In the genomic region with DNA sequence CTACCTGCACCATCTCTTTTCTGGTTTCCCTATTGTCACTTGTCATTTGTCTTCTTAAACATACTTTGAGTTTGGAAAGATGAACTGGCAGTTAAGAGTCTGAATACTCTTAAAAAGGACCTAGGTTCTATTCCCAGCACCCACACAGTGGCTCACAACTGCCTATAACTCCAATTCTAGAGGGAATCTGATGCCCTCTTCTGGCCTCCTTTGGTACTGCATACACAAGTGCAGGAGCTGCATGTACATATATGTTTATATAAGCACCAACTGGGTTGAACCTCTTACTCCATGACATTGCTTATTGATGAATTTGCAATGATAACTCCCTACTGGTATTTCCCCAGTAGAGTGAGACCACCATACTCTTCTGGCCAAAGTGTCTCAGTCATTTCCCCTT, we compare ENCODE assay signal across 21 mouse cellular contexts.
DNase-seq lines count a peak whose midpoint lies in the region; ATAC-seq and TF ChIP-seq lines count a peak whose summit lies in the region.
"Had no signal": no experiment of that assay in that cellular context is flagged by ENCODE, and none has a peak within 500 bp of the region (broad histone marks: within the 10 kb centered on the region; RNA-seq: fewer than 3 reads in every experiment).

No protein-coding gene starts in this region.

- peak; percentile 57 for TF ChIP-seq CTCF in heart, adult 2 months (IDR thresholded peaks at IDR 0.05)
- peak; percentile 38 for TF ChIP-seq CTCF in liver, postnatal 0 days (IDR thresholded peaks at IDR 0.05; ENCODE audit: low read depth)

- no peaks in the 10 kb centered on the region for H3K36me3 ChIP-seq in heart, adult 2 months (ENCODE audit: control insufficient read depth, insufficient read depth, low read length)
- no peaks in the 10 kb centered on the region for H3K36me3 ChIP-seq in liver, postnatal 0 days (replicated peaks; ENCODE audit: insufficient read depth, low read length)
- no peaks in the 10 kb centered on the region for H3K36me3 ChIP-seq in embryonic facial prominence, embryonic 10.5 days (replicated peaks)
- H3K36me3 ChIP-seq: G1E; midbrain, embryonic 10.5 days; neural tube, embryonic 13.5 days had no signal

- no peaks in the 10 kb centered on the region for H3K27me3 ChIP-seq in heart, adult 2 months (ENCODE audit: control insufficient read depth, insufficient read depth, low read length)
- no peaks in the 10 kb centered on the region for H3K27me3 ChIP-seq in liver, postnatal 0 days (ENCODE audit: insufficient read depth, low read length)
- H3K27me3 ChIP-seq in embryonic facial prominence, embryonic 10.5 days (replicated peaks; ENCODE audit: low read depth, poor library complexity, severe bottlenecking) = no peaks in the 10 kb centered on the region
- H3K27me3 ChIP-seq: neural tube, embryonic 13.5 days had no signal

- TF ChIP-seq POLR2A in heart, adult 2 months (IDR thresholded peaks at IDR 0.05; ENCODE audit: insufficient read depth, low read depth, low read length) = no peak

- H3K9me3 ChIP-seq in liver, postnatal 0 days (ENCODE audit: low read length) = no peaks in the 10 kb centered on the region
- peaks cover 3% of the 10 kb centered on the region; the same call in 1 of the 2 replicates for H3K9me3 ChIP-seq in embryonic facial prominence, embryonic 10.5 days

- no peak for TF ChIP-seq EP300 in heart, adult 2 months (IDR thresholded peaks at IDR 0.05; ENCODE audit: insufficient read depth, low read depth, low read length)
- TF ChIP-seq EP300 in liver, postnatal 0 days (IDR thresholded peaks at IDR 0.05; ENCODE audit: low read depth) = no peak

- DNase-seq in heart, adult 2 months = no peak
- DNase-seq in heart, postnatal 14 days = no peak
- no peak for DNase-seq in liver, postnatal 0 days
- DNase-seq in liver = no peak
- peak; percentile 5 to 11 for DNase-seq in B cell, adult 2 months
- DNase-seq in R1 (ENCODE audit: low read depth, low spot score) = peak; percentile 61
- no peak for DNase-seq in cerebellum, adult 9-11 months
- no peak for DNase-seq in embryonic facial prominence, embryonic 10.5 days (ENCODE audit: low spot score)
- DNase-seq: adrenal gland, postnatal 14 days; cerebellum, adult 8-10 months; gastrocnemius, postnatal 10 days; heart, postnatal 36 days; kidney, adult 2 months; kidney, postnatal 36 days; left cerebral cortex, postnatal 4 days; right cerebral cortex, postnatal 25 days had no signal

- H3K9ac ChIP-seq in heart, adult 2 months (ENCODE audit: low read depth, low read length) = no peak overlapping the region
- H3K9ac ChIP-seq in liver, postnatal 0 days (replicated peaks) = no peak overlapping the region
- H3K9ac ChIP-seq: neural tube, embryonic 13.5 days had no signal

- H3K79me2 ChIP-seq in heart, adult 2 months (replicated peaks; ENCODE audit: control insufficient read depth, insufficient read depth, low read length) = no peaks in the 10 kb centered on the region

- no peaks in the 10 kb centered on the region for H3K4me1 ChIP-seq in heart, adult 2 months (ENCODE audit: control insufficient read depth, insufficient read depth, low read length)
- H3K4me1 ChIP-seq in liver, postnatal 0 days (ENCODE audit: insufficient read depth) = no peaks in the 10 kb centered on the region
- H3K4me1 ChIP-seq in embryonic facial prominence, embryonic 10.5 days = 0 out of 2 replicates have a peak, but pooled peaks cover 2% of the 10 kb centered on the region
- H3K4me1 ChIP-seq: midbrain, embryonic 10.5 days; neural tube, embryonic 13.5 days had no signal

- no peak overlapping the region for H3K27ac ChIP-seq in heart, adult 2 months
- no peak overlapping the region for H3K27ac ChIP-seq in liver, postnatal 0 days (ENCODE audit: low read depth)
- H3K27ac ChIP-seq in embryonic facial prominence, embryonic 10.5 days (replicated peaks) = no peak overlapping the region
- H3K27ac ChIP-seq: midbrain, embryonic 10.5 days; neural tube, embryonic 13.5 days had no signal

- intact Hi-C loops in heart, adult 2 months (cut with DNase I) = no loop called here
- intact Hi-C loops in heart, postnatal 14 days (cut with DNase I) = no loop called here

- no peak for ATAC-seq in liver, postnatal 0 days
- ATAC-seq: hindbrain, embryonic 16.5 days had no signal

- H3K4me2 ChIP-seq in liver, postnatal 0 days (ENCODE audit: low read depth, low read length) = no peak overlapping the region
- H3K4me2 ChIP-seq: liver, embryonic 11.5 days; neural tube, embryonic 13.5 days had no signal

- no peak overlapping the region for H3K4me3 ChIP-seq in heart, adult 2 months
- H3K4me3 ChIP-seq in liver, postnatal 0 days (ENCODE audit: low read depth, low read length) = no peak overlapping the region
- no peak overlapping the region for H3K4me3 ChIP-seq in embryonic facial prominence, embryonic 10.5 days
- H3K4me3 ChIP-seq: midbrain, embryonic 10.5 days; neural tube, embryonic 13.5 days had no signal

Comparison
In these comparisons a context has a peak if more than half of its experiments do, and no peak if none do; other contexts are left out.
1. DNase-seq: peak in B cell, adult 2 months (2 of 2) and R1 (single experiment); none in heart, adult 2 months (0 of 2), heart, postnatal 14 days (0 of 2), liver, postnatal 0 days (single experiment), liver (single experiment), cerebellum, adult 9-11 months (single experiment) and embryonic facial prominence, embryonic 10.5 days (single experiment).